Mouse (Mus musculus): ENCODE measurements around the gene Tnik.

GRCm38 (mm10) chr3:28348746-28349145, 85.7 kb downstream of the Tnik start:
- TF ChIP-seq CTCF (IDR thresholded peaks at IDR 0.05; ENCODE audit: borderline replicate concordance, control insufficient read depth, extremely low read depth, insufficient read depth, low read length, poor library complexity) (no peak), POLR2A (IDR thresholded peaks at IDR 0.05; ENCODE audit: control insufficient read depth, extremely low read depth, insufficient read depth, low read length, poor library complexity) (no peak)

All from thymus, adult 2 months (tissue).